Mouse (Mus musculus) kidney, adult 2 months (tissue): ENCODE results near the gene Hist1h2bb.

Source experiments
- CTCF ChIP-seq: fragments of 200-500 bp; conservative IDR thresholded peaks from 2 replicates; pipeline ENCODE4 v1.5.1; 2011; ENCODE audit warnings: low read depth, mild to moderate bottlenecking, control low read depth, low read length, moderate library complexity, mixed read lengths; ENCODE audit not compliant: insufficient read depth, insufficient read length
- POLR2A ChIP-seq: fragments of 200-500 bp; IDR thresholded peaks from one replicate; pipeline ENCODE4 v1.6.1; 2011; ENCODE audit warnings: low read depth, low read length, control low read depth

GRCm38 (mm10) chr13:23743963-23744362 is 2.6 kb upstream of the Hist1h2bb start:
- TF ChIP-seq CTCF (no peak), POLR2A (no peak)
